Mouse (Mus musculus): Measurements from ENCODE around the gene Gm9913. TPM values are rescaled to one million over a fixed set of nuclear protein-coding genes. Genes with fewer than 3 reads are reported as not detected.

The Gm9913 gene
- polyA plus RNA-seq, 1 experiment = not detected

DNA sequence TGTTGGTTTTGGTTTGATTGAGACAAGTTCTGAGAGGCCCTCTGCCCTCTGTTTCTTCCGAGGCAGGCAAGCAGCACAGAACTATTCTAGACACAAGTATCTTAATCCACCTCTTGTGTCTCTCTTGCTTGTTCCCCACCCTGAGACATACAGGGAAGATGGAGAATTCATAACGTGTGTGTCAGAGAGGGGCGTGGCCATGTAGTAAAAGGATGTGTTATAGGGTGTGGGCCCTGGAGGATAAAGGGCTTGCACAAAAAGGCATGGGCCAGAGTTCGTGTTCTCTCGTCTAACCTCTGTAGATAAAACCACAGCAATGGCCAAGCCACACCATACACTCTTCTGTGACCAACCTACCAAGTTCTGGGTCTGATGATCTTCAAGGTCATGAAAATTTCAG, 21.7 kb downstream of the Gm9913 start:
- no peaks in the 10 kb centered on the region for H3K9me3 ChIP-seq (replicated peaks; ENCODE audit: control insufficient read depth, insufficient read depth, low read length, poor library complexity, severe bottlenecking)

DNA sequence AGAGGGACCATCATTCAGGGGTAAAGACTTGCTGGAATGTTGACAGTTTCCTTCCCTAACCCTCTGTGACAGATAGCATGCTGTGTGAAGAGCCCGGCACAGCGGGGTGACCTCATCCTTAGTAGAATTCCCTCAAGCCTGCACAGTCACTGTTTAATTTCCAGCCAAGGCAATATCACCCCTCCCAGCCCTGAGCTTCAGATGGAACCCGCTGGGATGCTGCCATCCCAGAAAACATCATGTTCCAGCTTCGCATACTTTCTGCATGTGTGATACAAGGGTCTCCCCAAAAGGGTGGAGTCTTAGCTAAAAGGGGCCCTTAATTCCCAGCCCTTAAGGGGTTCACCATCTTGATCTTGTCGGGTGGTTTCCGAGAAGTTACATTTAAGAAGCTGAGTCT, 25.8 kb downstream of the Gm9913 start:
- H3K4me3 ChIP-seq (ENCODE audit: low read depth, low read length) = no peak overlapping the region
- no peaks in the 10 kb centered on the region for H3K4me1 ChIP-seq (ENCODE audit: control insufficient read depth, insufficient read depth, low read length)
- H3K27ac ChIP-seq (ENCODE audit: insufficient read depth, low read length) = no peak overlapping the region
- H3K36me3 ChIP-seq (ENCODE audit: control insufficient read depth, insufficient read depth, low read length, poor library complexity, severe bottlenecking) = no peaks in the 10 kb centered on the region
- no peak for TF ChIP-seq POLR2A (IDR thresholded peaks at IDR 0.05; ENCODE audit: insufficient read depth, low read length)
- no peak for TF ChIP-seq CTCF (IDR thresholded peaks at IDR 0.05; ENCODE audit: low read depth, low read length)
- TF ChIP-seq EP300 (IDR thresholded peaks at IDR 0.05; ENCODE audit: insufficient read depth, low read depth, low read length) = no peak
- no peaks in the 10 kb centered on the region for H3K9me3 ChIP-seq (replicated peaks; ENCODE audit: control insufficient read depth, insufficient read depth, low read length, poor library complexity, severe bottlenecking)
- no peak overlapping the region for H3K9ac ChIP-seq (ENCODE audit: low read depth, poor library complexity, severe bottlenecking)
- H3K27me3 ChIP-seq (ENCODE audit: control insufficient read depth, insufficient read depth, low read length, poor library complexity, severe bottlenecking) = no peaks in the 10 kb centered on the region

More for the DNA sequence above, 21.7 kb downstream of the Gm9913 start:
- H3K9ac ChIP-seq (ENCODE audit: low read depth, poor library complexity, severe bottlenecking) = no peak overlapping the region
- no peak overlapping the region for H3K4me3 ChIP-seq (ENCODE audit: low read depth, low read length)
- no peak overlapping the region for H3K27ac ChIP-seq (ENCODE audit: insufficient read depth, low read length)
- no peaks in the 10 kb centered on the region for H3K36me3 ChIP-seq (ENCODE audit: control insufficient read depth, insufficient read depth, low read length, poor library complexity, severe bottlenecking)
- no peaks in the 10 kb centered on the region for H3K4me1 ChIP-seq (ENCODE audit: control insufficient read depth, insufficient read depth, low read length)
- TF ChIP-seq EP300 (IDR thresholded peaks at IDR 0.05; ENCODE audit: insufficient read depth, low read depth, low read length) (no peak), POLR2A (IDR thresholded peaks at IDR 0.05; ENCODE audit: insufficient read depth, low read length) (no peak), CTCF (IDR thresholded peaks at IDR 0.05; ENCODE audit: low read depth, low read length) (no peak)
- H3K27me3 ChIP-seq (ENCODE audit: control insufficient read depth, insufficient read depth, low read length, poor library complexity, severe bottlenecking) = no peaks in the 10 kb centered on the region

GRCm38 (mm10) chr2:125539640-125540039, 34.8 kb downstream of the Gm9913 start:
- Histone ChIP-seq H3K9me3 (replicated peaks; ENCODE audit: control insufficient read depth, insufficient read depth, low read length, poor library complexity, severe bottlenecking) (no peaks in the 10 kb centered on the region), H3K4me1 (ENCODE audit: control insufficient read depth, insufficient read depth, low read length) (no peaks in the 10 kb centered on the region), H3K36me3 (ENCODE audit: control insufficient read depth, insufficient read depth, low read length, poor library complexity, severe bottlenecking) (no peaks in the 10 kb centered on the region), H3K27ac (ENCODE audit: insufficient read depth, low read length) (no peak overlapping the region), H3K4me3 (ENCODE audit: low read depth, low read length) (no peak overlapping the region), H3K27me3 (ENCODE audit: control insufficient read depth, insufficient read depth, low read length, poor library complexity, severe bottlenecking) (no peaks in the 10 kb centered on the region), H3K9ac (ENCODE audit: low read depth, poor library complexity, severe bottlenecking) (no peak overlapping the region)
- TF ChIP-seq POLR2A (IDR thresholded peaks at IDR 0.05; ENCODE audit: insufficient read depth, low read length) (no peak), EP300 (IDR thresholded peaks at IDR 0.05; ENCODE audit: insufficient read depth, low read depth, low read length) (no peak), CTCF (IDR thresholded peaks at IDR 0.05; ENCODE audit: low read depth, low read length) (no peak)

- Histone ChIP-seq H3K27me3 (ENCODE audit: control insufficient read depth, insufficient read depth, low read length, poor library complexity, severe bottlenecking) (no peaks in the 10 kb centered on the region), H3K36me3 (ENCODE audit: control insufficient read depth, insufficient read depth, low read length, poor library complexity, severe bottlenecking) (no peaks in the 10 kb centered on the region), H3K4me3 (ENCODE audit: low read depth, low read length) (no peak overlapping the region), H3K9ac (ENCODE audit: low read depth, poor library complexity, severe bottlenecking) (no peak overlapping the region), H3K4me1 (ENCODE audit: control insufficient read depth, insufficient read depth, low read length) (no peaks in the 10 kb centered on the region), H3K27ac (ENCODE audit: insufficient read depth, low read length) (no peak overlapping the region), H3K9me3 (replicated peaks; ENCODE audit: control insufficient read depth, insufficient read depth, low read length, poor library complexity, severe bottlenecking) (no peaks in the 10 kb centered on the region)
- no peak for TF ChIP-seq EP300 (IDR thresholded peaks at IDR 0.05; ENCODE audit: insufficient read depth, low read depth, low read length)
- no peak for TF ChIP-seq POLR2A (IDR thresholded peaks at IDR 0.05; ENCODE audit: insufficient read depth, low read length)
- TF ChIP-seq CTCF (IDR thresholded peaks at IDR 0.05; ENCODE audit: low read depth, low read length) = no peak
These were observed 35.7 kb downstream of the Gm9913 start for GRCm38 (mm10) chr2:125540579-125540978.

- TF ChIP-seq POLR2A (IDR thresholded peaks at IDR 0.05; ENCODE audit: insufficient read depth, low read length) = no peak
- no peak for TF ChIP-seq CTCF (IDR thresholded peaks at IDR 0.05; ENCODE audit: low read depth, low read length)
- no peak for TF ChIP-seq EP300 (IDR thresholded peaks at IDR 0.05; ENCODE audit: insufficient read depth, low read depth, low read length)
- Histone ChIP-seq H3K27ac (ENCODE audit: insufficient read depth, low read length) (no peak overlapping the region), H3K36me3 (ENCODE audit: control insufficient read depth, insufficient read depth, low read length, poor library complexity, severe bottlenecking) (no peaks in the 10 kb centered on the region), H3K27me3 (ENCODE audit: control insufficient read depth, insufficient read depth, low read length, poor library complexity, severe bottlenecking) (no peaks in the 10 kb centered on the region), H3K9me3 (replicated peaks; ENCODE audit: control insufficient read depth, insufficient read depth, low read length, poor library complexity, severe bottlenecking) (no peaks in the 10 kb centered on the region), H3K4me3 (ENCODE audit: low read depth, low read length) (no peak overlapping the region), H3K9ac (ENCODE audit: low read depth, poor library complexity, severe bottlenecking) (no peak overlapping the region), H3K4me1 (ENCODE audit: control insufficient read depth, insufficient read depth, low read length) (no peaks in the 10 kb centered on the region)
These were observed 36.6 kb downstream of the Gm9913 start for GRCm38 (mm10) chr2:125541451-125541850.

DNA sequence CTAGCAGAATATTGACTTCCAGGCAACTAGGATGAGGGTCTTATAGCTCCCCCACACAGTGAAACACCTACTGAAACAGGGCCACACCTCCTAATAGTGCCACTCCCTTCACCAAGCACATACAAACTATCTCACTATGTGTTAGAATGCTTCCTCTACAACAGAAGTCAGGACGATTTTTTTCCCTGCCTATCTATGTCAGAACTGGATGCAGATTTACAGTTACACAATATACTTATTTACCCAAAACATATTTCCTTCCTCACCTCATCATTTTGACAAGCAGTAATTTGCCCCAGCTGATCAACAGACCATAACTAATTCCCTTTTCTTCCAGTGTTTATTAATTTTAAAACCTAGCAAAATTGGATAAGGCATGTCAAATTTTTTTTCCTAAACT, 38.8 kb downstream of the Gm9913 start:
- no peak overlapping the region for H3K9ac ChIP-seq (ENCODE audit: low read depth, poor library complexity, severe bottlenecking)
- no peaks in the 10 kb centered on the region for H3K9me3 ChIP-seq (replicated peaks; ENCODE audit: control insufficient read depth, insufficient read depth, low read length, poor library complexity, severe bottlenecking)
- H3K27me3 ChIP-seq (ENCODE audit: control insufficient read depth, insufficient read depth, low read length, poor library complexity, severe bottlenecking) = no peaks in the 10 kb centered on the region
- no peak overlapping the region for H3K4me3 ChIP-seq (ENCODE audit: low read depth, low read length)
- no peak overlapping the region for H3K27ac ChIP-seq (ENCODE audit: insufficient read depth, low read length)
- no peaks in the 10 kb centered on the region for H3K36me3 ChIP-seq (ENCODE audit: control insufficient read depth, insufficient read depth, low read length, poor library complexity, severe bottlenecking)
- H3K4me1 ChIP-seq (ENCODE audit: control insufficient read depth, insufficient read depth, low read length) = no peaks in the 10 kb centered on the region
- no peak for TF ChIP-seq CTCF (IDR thresholded peaks at IDR 0.05; ENCODE audit: low read depth, low read length)
- no peak for TF ChIP-seq EP300 (IDR thresholded peaks at IDR 0.05; ENCODE audit: insufficient read depth, low read depth, low read length)
- TF ChIP-seq POLR2A (IDR thresholded peaks at IDR 0.05; ENCODE audit: insufficient read depth, low read length) = no peak
